Mouse (Mus musculus): ENCODE measurements around the gene Cd5. TPM values are rescaled to one million over a fixed set of nuclear protein-coding genes. Genes with fewer than 3 reads are reported as not detected.

Gene Cd5
- polyA plus RNA-seq, 1 experiment from 2014 or later: 0.11 TPM

- H3K36me3 ChIP-seq (ENCODE audit: insufficient read depth, low read length): no peaks in the 10 kb centered on the region
- H3K4me1 ChIP-seq (replicated peaks; ENCODE audit: insufficient read depth, low read length): no peaks in the 10 kb centered on the region
- H3K4me3 ChIP-seq (replicated peaks; ENCODE audit: low read depth, low read length): no peak overlapping the region
- no peak overlapping the region for H3K9ac ChIP-seq (ENCODE audit: low read depth, low read length)
- TF ChIP-seq CTCF (IDR thresholded peaks at IDR 0.05; ENCODE audit: low read depth): no peak
- WGBS: 78% methylated on average over 4 of the region's 4 CpGs
- H3K9me3 ChIP-seq (replicated peaks; ENCODE audit: low read length): no peaks in the 10 kb centered on the region
- H3K27ac ChIP-seq: no peak overlapping the region
- no peak for ATAC-seq (replicated peaks; ENCODE audit: low FRiP score, low read depth)
- H3K4me2 ChIP-seq (ENCODE audit: low read length): no peak overlapping the region
- no peak for DNase-seq (ENCODE audit: low spot score)
- no peaks in the 10 kb centered on the region for H3K27me3 ChIP-seq (ENCODE audit: insufficient read depth, low read length)
These were observed 42.8 kb upstream of the Cd5 start for GRCm38 (mm10) chr19:10781641-10782040.

GRCm38 (mm10) chr19:10776906-10777305, 38.1 kb upstream of the Cd5 start:
- no peak for DNase-seq (ENCODE audit: low spot score)
- no peaks in the 10 kb centered on the region for H3K27me3 ChIP-seq (ENCODE audit: insufficient read depth, low read length)
- ATAC-seq (replicated peaks; ENCODE audit: low FRiP score, low read depth): no peak
- no peak overlapping the region for H3K4me2 ChIP-seq (ENCODE audit: low read length)
- 79% methylated on average over 4 of the region's 4 CpGs for WGBS
- no peak overlapping the region for H3K27ac ChIP-seq
- H3K9ac ChIP-seq (ENCODE audit: low read depth, low read length): no peak overlapping the region
- no peaks in the 10 kb centered on the region for H3K36me3 ChIP-seq (ENCODE audit: insufficient read depth, low read length)
- TF ChIP-seq CTCF (IDR thresholded peaks at IDR 0.05; ENCODE audit: low read depth): no peak
- H3K9me3 ChIP-seq (replicated peaks; ENCODE audit: low read length): no peaks in the 10 kb centered on the region
- H3K4me1 ChIP-seq (replicated peaks; ENCODE audit: insufficient read depth, low read length): no peaks in the 10 kb centered on the region
- no peak overlapping the region for H3K4me3 ChIP-seq (replicated peaks; ENCODE audit: low read depth, low read length)

DNA sequence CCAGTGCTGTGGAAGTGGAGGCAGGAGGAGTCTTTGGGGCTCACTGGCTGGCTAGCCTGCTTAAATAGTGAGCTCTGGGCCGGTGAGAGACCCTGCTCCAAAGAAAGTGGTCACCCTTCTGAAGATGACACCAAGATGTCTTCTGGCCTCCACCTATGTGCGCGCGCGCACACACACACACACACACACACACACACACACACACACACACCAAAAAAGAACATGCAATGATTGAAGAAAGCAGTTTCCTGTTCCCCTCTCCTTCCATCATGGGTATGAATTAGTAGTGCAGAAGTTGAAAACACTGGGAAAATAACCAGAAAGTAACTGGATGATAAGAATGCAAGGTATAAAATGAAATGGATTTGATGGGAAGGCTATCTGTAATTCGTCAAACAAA, 35.3 kb upstream of the Cd5 start:
- Histone ChIP-seq H3K36me3 (ENCODE audit: insufficient read depth, low read length) (no peaks in the 10 kb centered on the region), H3K27ac (no peak overlapping the region), H3K27me3 (ENCODE audit: insufficient read depth, low read length) (no peaks in the 10 kb centered on the region), H3K4me3 (replicated peaks; ENCODE audit: low read depth, low read length) (no peak overlapping the region), H3K9ac (ENCODE audit: low read depth, low read length) (no peak overlapping the region), H3K9me3 (replicated peaks; ENCODE audit: low read length) (no peaks in the 10 kb centered on the region), H3K4me2 (ENCODE audit: low read length) (no peak overlapping the region), H3K4me1 (replicated peaks; ENCODE audit: insufficient read depth, low read length) (no peaks in the 10 kb centered on the region)
- DNase-seq (ENCODE audit: low spot score): no peak
- no peak for ATAC-seq (replicated peaks; ENCODE audit: low FRiP score, low read depth)
- 97% methylated on average over 6 of the region's 6 CpGs for WGBS
- no peak for TF ChIP-seq CTCF (IDR thresholded peaks at IDR 0.05; ENCODE audit: low read depth)

- Histone ChIP-seq H3K27me3 (ENCODE audit: insufficient read depth, low read length) (no peaks in the 10 kb centered on the region), H3K4me3 (replicated peaks; ENCODE audit: low read depth, low read length) (no peak overlapping the region), H3K36me3 (ENCODE audit: insufficient read depth, low read length) (no peaks in the 10 kb centered on the region), H3K9ac (ENCODE audit: low read depth, low read length) (no peak overlapping the region), H3K9me3 (replicated peaks; ENCODE audit: low read length) (no peaks in the 10 kb centered on the region), H3K27ac (no peak overlapping the region), H3K4me1 (replicated peaks; ENCODE audit: insufficient read depth, low read length) (no peaks in the 10 kb centered on the region), H3K4me2 (ENCODE audit: low read length) (no peak overlapping the region)
- no peak for TF ChIP-seq CTCF (IDR thresholded peaks at IDR 0.05; ENCODE audit: low read depth)
- ATAC-seq (replicated peaks; ENCODE audit: low FRiP score, low read depth) (no peak), DNase-seq (ENCODE audit: low spot score) (no peak)
- WGBS: 70% methylated on average over 7 of the region's 7 CpGs
These were observed 34.6 kb upstream of the Cd5 start for GRCm38 (mm10) chr19:10773384-10773783.

GRCm38 (mm10) chr19:10772866-10773265, 34.1 kb upstream of the Cd5 start:
- Histone ChIP-seq H3K36me3 (ENCODE audit: insufficient read depth, low read length) (no peaks in the 10 kb centered on the region), H3K4me2 (ENCODE audit: low read length) (no peak overlapping the region), H3K9ac (ENCODE audit: low read depth, low read length) (no peak overlapping the region), H3K9me3 (replicated peaks; ENCODE audit: low read length) (no peaks in the 10 kb centered on the region), H3K4me1 (replicated peaks; ENCODE audit: insufficient read depth, low read length) (no peaks in the 10 kb centered on the region), H3K27me3 (ENCODE audit: insufficient read depth, low read length) (no peaks in the 10 kb centered on the region), H3K27ac (no peak overlapping the region), H3K4me3 (replicated peaks; ENCODE audit: low read depth, low read length) (no peak overlapping the region)
- 85% methylated on average over 10 of the region's 10 CpGs for WGBS
- DNase-seq (ENCODE audit: low spot score): no peak
- TF ChIP-seq CTCF (IDR thresholded peaks at IDR 0.05; ENCODE audit: low read depth): no peak
- no peak for ATAC-seq (replicated peaks; ENCODE audit: low FRiP score, low read depth)

- no peaks in the 10 kb centered on the region for H3K36me3 ChIP-seq (ENCODE audit: insufficient read depth, low read length)
- H3K9ac ChIP-seq (ENCODE audit: low read depth, low read length): no peak overlapping the region
- no peak for ATAC-seq (replicated peaks; ENCODE audit: low FRiP score, low read depth)
- H3K4me2 ChIP-seq (ENCODE audit: low read length): no peak overlapping the region
- WGBS: 82% methylated on average over 7 of the region's 7 CpGs
- H3K4me1 ChIP-seq (replicated peaks; ENCODE audit: insufficient read depth, low read length): no peaks in the 10 kb centered on the region
- no peak for DNase-seq (ENCODE audit: low spot score)
- no peaks in the 10 kb centered on the region for H3K9me3 ChIP-seq (replicated peaks; ENCODE audit: low read length)
- no peak for TF ChIP-seq CTCF (IDR thresholded peaks at IDR 0.05; ENCODE audit: low read depth)
- H3K27me3 ChIP-seq (ENCODE audit: insufficient read depth, low read length): no peaks in the 10 kb centered on the region
- H3K27ac ChIP-seq: no peak overlapping the region
- H3K4me3 ChIP-seq (replicated peaks; ENCODE audit: low read depth, low read length): no peak overlapping the region
These were observed 33.2 kb upstream of the Cd5 start for GRCm38 (mm10) chr19:10771995-10772394.

All from kidney, postnatal 0 days (tissue).